Mouse (Mus musculus) heart, embryonic 11.5 days (tissue): ENCODE measurements at regions not wholly inside any gene's neighbourhood (a gene's known extent, or its start where the extent isn't known, plus 50 kb on each side); places are given as distances from the start of the nearest gene placed in this dataset.
A peak's percentile ranks its signal among the peaks of the same experiment; 100 is the strongest.

Experiments used
- ATAC-seq: fragments of 200-750 bp; cut with Nextera tagmentation; replicated peaks from 2 replicates; pipeline ENCODE4 v1.8.0; 2017; ENCODE audit warnings: moderate library complexity; ENCODE audit not compliant: insufficient number of reproducible peaks, low FRiP score, low TSS enrichment
- H3K27ac ChIP-seq: fragments of 300-500 bp; sonication (generic); 2 replicates; pipeline ENCODE4 v1.5.1; 2014; ENCODE audit warnings: mild to moderate bottlenecking, low read depth, low read length
- H3K27me3 ChIP-seq: fragments of 300-500 bp; sonication (generic); 2 replicates; pipeline ENCODE4 v1.6.1; 2014; ENCODE audit warnings: mild to moderate bottlenecking, low read length, mixed read lengths; ENCODE audit not compliant: control insufficient read depth, insufficient read depth
- H3K36me3 ChIP-seq: fragments of 300-500 bp; sonication (generic); 2 replicates; pipeline ENCODE4 v1.6.1; 2014; ENCODE audit warnings: mild to moderate bottlenecking, low read length, moderate library complexity, mixed read lengths; ENCODE audit not compliant: control insufficient read depth, insufficient read depth
- H3K4me1 ChIP-seq: fragments of 300-500 bp; sonication (generic); 2 replicates; pipeline ENCODE4 v1.6.1; 2014; ENCODE audit warnings: low read length; ENCODE audit not compliant: control insufficient read depth, insufficient read depth
- H3K4me2 ChIP-seq: fragments of 300-500 bp; sonication (generic); 2 replicates; pipeline ENCODE4 v1.6.1; 2014; ENCODE audit warnings: mild to moderate bottlenecking, moderate library complexity
- H3K4me3 ChIP-seq: fragments of 300-500 bp; sonication (generic); 2 replicates; pipeline ENCODE4 v1.5.1; 2014; ENCODE audit warnings: low read depth, low read length
- H3K9ac ChIP-seq: fragments of 300-500 bp; sonication (generic); 2 replicates; pipeline ENCODE4 v1.6.1; 2014; ENCODE audit warnings: mild to moderate bottlenecking, low read depth, low read length, moderate library complexity
- H3K9me3 ChIP-seq: fragments of 300-500 bp; sonication (generic); replicated peaks from 2 replicates; pipeline ENCODE4 v1.6.1; 2016; ENCODE audit warnings: low read length; ENCODE audit not compliant: control insufficient read depth
- WGBS: fragments of 180-500 bp; shearing (Covaris S2); extraction: QIAGEN DNeasy Blood & Tissue Kit; methylation state at CpG from one replicate; pipeline ENCODE4 v1.1.7; 2014; ENCODE audit not compliant: insufficient replicate concordance; 5-methylcytosine and 5-hydroxymethylcytosine counted together

DNA sequence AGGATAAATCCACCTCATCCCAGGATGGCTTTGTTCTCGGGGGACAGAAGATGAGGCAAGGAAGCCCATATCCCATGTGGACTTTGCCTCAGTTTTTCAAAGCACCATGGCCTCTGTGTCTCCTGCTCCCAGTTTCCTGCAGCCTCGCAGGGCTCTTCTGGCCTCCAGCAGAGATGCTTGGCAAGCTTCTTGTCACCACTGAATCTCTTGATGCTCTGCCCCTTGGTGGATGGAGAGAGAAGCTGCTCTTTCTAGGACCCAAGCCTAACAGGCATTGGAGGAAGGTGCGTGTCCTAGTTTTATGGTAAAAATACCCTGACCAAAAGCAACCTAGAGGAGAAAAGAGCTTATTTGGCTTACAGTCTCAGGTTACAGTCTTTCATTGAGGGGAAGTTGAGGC, 97.1 kb upstream of the Trpm1 start:
- no peak for ATAC-seq
- WGBS: 83% methylated on average over 3 of the region's 3 CpGs
- Histone ChIP-seq H3K9ac (no peak overlapping the region), H3K27ac (no peak overlapping the region), H3K4me3 (no peak overlapping the region), H3K27me3 (no peaks in the 10 kb centered on the region), H3K9me3 (no peaks in the 10 kb centered on the region), H3K4me2 (no peak overlapping the region), H3K4me1 (peaks cover 8% of the 10 kb centered on the region), H3K36me3 (no peaks in the 10 kb centered on the region)

DNA sequence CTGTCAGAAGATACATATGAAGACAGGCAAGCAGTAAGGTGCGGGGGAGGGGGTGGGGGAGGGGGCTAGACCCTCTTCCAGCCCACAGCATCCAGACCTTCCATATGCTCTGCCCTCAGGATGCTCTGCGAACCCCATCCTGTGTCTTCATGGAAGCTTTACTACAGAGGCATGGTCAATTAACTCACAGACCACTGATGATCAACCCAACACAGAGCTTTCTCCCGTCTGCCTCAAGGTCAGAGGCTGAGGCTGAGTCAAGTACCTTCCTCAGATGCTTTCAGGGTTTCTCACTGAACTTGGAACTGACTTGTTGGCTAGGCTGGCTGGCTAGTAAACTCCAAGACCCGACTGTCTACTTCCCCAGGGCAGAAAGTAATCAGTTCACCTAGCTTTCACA, 98.6 kb upstream of the Trpm1 start:
- H3K27me3 ChIP-seq: no peaks in the 10 kb centered on the region
- no peak overlapping the region for H3K27ac ChIP-seq
- no peaks in the 10 kb centered on the region for H3K9me3 ChIP-seq
- WGBS: 84% methylated on average over 4 of the region's 4 CpGs
- H3K36me3 ChIP-seq: no peaks in the 10 kb centered on the region
- peaks cover 13% of the 10 kb centered on the region for H3K4me1 ChIP-seq
- no peak for ATAC-seq
- H3K4me3 ChIP-seq: no peak overlapping the region
- no peak overlapping the region for H3K9ac ChIP-seq
- no peak overlapping the region for H3K4me2 ChIP-seq

DNA sequence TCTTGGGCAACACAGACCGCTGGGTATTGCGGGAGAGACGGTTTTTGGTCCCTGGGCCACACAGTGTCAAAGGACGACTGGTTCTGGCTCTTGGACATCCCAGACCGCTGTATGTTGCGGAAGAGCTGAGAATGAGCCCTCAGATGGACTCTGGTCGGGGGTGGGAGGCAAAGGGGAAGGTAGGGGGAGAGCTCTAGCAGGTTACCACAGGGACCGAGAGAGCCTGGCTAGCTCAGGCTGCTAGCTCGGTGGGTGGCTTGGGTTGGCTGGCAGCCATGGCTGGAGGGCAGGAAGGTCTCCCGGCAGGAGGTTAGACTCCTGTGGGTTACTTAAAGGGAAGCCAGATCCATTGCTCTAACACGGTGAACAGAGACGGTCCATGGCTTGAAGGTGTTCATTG, 99.9 kb upstream of the Trpm1 start:
- Histone ChIP-seq H3K27me3 (no peaks in the 10 kb centered on the region), H3K4me3 (no peak overlapping the region), H3K4me2 (no peak overlapping the region), H3K9ac (no peak overlapping the region), H3K4me1 (peaks cover 25% of the 10 kb centered on the region), H3K9me3 (no peaks in the 10 kb centered on the region), H3K36me3 (no peaks in the 10 kb centered on the region), H3K27ac (no peak overlapping the region)
- no peak for ATAC-seq
- 56% methylated on average over 12 of the region's 12 CpGs for WGBS

DNA sequence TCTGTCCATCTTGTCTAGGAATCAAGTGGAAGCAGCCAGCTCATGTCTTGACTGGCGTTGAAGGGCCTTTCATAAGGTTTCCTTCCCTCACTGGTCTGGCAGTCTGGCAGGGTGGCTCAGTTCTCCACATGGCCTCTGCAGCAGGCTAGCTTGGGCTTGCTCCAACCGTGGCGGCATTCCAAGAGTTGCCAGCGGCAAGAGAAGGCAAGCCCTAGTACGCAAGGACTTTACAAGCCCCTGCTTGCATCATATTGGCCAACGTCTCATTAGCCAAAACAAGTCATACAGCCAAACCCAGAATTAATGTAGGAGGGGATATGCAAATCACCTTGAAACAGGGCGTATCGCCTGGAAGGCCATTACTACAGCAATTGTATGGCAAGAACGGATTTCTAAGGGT, 101.2 kb upstream of the Trpm1 start:
- ATAC-seq: no peak
- Histone ChIP-seq H3K4me3 (no peak overlapping the region), H3K27me3 (no peaks in the 10 kb centered on the region), H3K9me3 (no peaks in the 10 kb centered on the region), H3K4me1 (peaks cover 28% of the 10 kb centered on the region), H3K36me3 (no peaks in the 10 kb centered on the region), H3K4me2 (no peak overlapping the region), H3K27ac (no peak overlapping the region), H3K9ac (no peak overlapping the region)
- WGBS: 90% methylated on average over 9 of the region's 9 CpGs

DNA sequence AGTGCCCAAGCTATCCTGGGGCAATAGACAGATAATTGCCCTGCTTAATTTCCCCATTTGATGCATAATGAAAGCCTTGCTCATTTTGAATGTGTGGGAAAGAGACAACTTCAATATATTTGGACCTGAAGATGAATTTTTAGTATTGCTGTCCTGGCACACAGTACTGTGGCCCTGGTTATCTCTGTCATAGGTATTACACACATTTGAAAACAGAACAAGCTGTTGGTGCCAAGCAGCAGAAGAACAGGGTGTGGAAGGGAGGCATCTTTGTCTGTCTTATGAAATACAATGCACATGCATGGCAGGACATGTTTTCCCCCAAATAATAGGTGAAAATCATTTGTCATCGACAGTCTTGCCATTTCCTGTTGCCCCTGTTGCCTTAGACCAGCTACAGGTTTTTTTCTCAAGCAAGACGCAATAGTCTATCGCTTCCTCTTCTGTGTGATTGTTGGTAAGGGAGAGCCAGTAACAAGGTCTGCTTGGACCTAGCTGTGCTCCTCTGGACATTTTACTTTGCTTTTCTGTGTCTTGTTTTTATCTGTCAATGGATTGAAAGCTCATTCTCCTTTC, 102.7 kb upstream of the Trpm1 start:
- Histone ChIP-seq H3K4me3 (no peak overlapping the region), H3K4me1 (peaks cover 28% of the 10 kb centered on the region), H3K36me3 (no peaks in the 10 kb centered on the region), H3K9ac (no peak overlapping the region), H3K4me2 (no peak overlapping the region), H3K9me3 (no peaks in the 10 kb centered on the region), H3K27me3 (no peaks in the 10 kb centered on the region), H3K27ac (no peak overlapping the region)
- 83% methylated on average over 3 of the region's 3 CpGs for WGBS
- no peak for ATAC-seq

DNA sequence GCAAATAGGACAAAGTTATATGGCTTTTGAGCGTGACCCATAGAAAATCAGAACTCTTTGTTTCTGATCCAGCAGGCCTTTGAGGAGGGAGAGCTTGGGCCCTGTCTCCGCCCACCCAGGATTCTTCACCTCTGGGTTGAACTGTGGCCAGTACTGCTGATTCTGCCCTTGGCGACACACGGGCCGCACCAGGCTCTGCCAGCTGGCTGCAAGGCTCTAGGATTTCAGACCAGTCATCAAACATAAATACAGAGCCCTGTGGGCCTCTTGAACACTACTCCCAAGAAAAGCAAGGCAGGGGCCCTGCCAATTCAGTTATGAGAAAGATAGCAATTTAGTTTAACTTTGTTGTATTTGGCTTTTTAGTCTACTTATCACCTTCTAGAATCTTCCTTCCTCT, 103.4 kb upstream of the Trpm1 start:
- Histone ChIP-seq H3K9ac (no peak overlapping the region), H3K36me3 (no peaks in the 10 kb centered on the region), H3K27me3 (no peaks in the 10 kb centered on the region), H3K4me3 (no peak overlapping the region), H3K9me3 (no peaks in the 10 kb centered on the region), H3K27ac (peak overlapping the region; percentile 94), H3K4me1 (peaks cover 28% of the 10 kb centered on the region), H3K4me2 (no peak overlapping the region)
- no peak for ATAC-seq
- WGBS: 71% methylated on average over 5 of the region's 5 CpGs

DNA sequence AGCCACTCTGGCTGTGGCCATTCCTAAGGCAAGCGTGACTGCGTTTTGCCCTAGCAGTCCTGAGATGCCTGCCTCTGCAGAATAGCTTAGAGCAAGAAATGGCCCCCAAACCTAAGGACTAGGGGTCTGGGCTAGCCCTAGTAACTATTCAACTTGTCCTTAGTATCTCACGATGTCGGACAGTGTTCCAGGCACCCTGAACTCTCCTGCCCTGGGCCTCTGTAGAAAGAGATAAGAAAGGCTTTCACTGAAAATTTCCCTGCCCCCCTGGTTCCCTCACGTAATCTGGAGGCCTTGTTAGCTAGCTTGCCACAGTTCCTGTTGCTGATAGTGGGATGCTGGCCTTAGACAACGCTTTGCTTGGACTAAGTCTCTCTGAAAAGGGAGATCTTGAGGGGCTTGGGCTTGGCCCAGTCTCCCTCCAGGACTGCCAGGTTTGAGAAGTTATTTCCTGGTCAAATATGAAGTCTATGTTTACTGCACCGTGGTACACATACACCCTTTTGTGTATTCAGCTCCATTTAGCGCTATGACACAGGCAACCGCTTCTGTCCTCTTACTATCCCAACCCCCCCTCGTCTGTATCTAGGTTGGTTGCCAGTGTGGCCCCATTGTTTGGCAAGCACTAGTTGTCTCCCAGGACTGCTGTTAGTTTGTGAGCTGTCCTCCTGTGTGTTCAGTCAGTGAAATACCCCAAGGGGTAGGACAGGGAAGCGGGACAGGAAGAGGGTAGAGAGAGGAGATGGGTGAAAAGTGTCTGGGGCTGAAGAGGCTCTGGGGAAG, 104.3 kb upstream of the Trpm1 start:
- peak overlapping the region; percentile 94 for H3K27ac ChIP-seq
- ATAC-seq: peak; percentile 79
- H3K4me1 ChIP-seq: peaks cover 28% of the 10 kb centered on the region
- 32% methylated on average over 11 of the region's 11 CpGs for WGBS
- H3K4me3 ChIP-seq: peak overlapping the region; percentile 45
- peak overlapping the region; percentile 83 for H3K9ac ChIP-seq
- peak overlapping the region; percentile 83 for H3K4me2 ChIP-seq
- H3K27me3 ChIP-seq: no peaks in the 10 kb centered on the region
- no peaks in the 10 kb centered on the region for H3K36me3 ChIP-seq
- H3K9me3 ChIP-seq: no peaks in the 10 kb centered on the region

DNA sequence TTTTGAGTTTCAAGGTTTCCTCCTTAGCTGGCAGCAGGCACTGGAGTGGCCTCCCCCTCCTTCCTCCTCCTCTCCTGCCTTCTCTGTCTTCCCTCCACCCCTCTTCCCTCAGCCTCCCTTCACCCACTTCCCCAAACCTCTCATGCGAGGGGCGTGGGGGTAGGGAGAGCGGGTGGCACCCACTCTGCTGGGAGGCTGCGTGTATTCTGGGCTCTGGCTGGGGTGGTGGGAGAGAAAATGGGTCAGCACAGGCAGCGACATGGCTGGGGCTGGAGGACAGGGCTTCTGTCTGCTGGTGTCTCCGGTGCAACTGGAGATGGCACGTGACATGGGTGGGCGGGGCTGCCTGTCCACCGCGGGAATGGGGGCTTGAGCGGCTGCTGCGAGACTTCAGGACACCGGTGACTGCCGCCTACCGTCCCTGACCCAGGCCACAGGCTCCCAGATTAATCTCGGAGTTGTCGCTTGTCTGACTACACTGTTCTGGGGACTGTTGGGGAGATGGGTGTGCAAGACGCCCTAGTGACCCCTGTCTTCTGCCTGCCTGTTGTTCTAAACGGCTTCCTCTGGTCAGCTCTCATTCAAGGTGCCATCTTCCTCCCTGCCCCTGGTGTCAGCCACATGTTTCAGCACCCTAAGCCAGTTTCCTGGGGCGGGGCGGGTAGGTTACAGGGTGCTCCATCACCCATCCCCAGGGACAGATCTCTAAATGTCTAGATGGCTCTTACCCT, 105.0 kb upstream of the Trpm1 start:
- no peaks in the 10 kb centered on the region for H3K36me3 ChIP-seq
- H3K4me3 ChIP-seq: peak overlapping the region; percentile 45
- peak overlapping the region; percentile 94 for H3K27ac ChIP-seq
- H3K27me3 ChIP-seq: no peaks in the 10 kb centered on the region
- no peaks in the 10 kb centered on the region for H3K9me3 ChIP-seq
- H3K4me2 ChIP-seq: peak overlapping the region; percentile 83
- WGBS: 4% methylated on average over 21 of the region's 21 CpGs
- peak; percentile 91 for ATAC-seq
- H3K4me1 ChIP-seq: peaks cover 28% of the 10 kb centered on the region
- H3K9ac ChIP-seq: peak overlapping the region; percentile 83
